Mouse (Mus musculus) lung, postnatal 0 days (tissue): ENCODE data around the gene Cdh10.

Experiments
- CTCF ChIP-seq: IDR thresholded peaks from 2 replicates; pipeline ENCODE4 v1.5.1; 2016; ENCODE audit warnings: antibody characterized with exemption, mild to moderate bottlenecking
- EP300 ChIP-seq: IDR thresholded peaks from 2 replicates; pipeline ENCODE4 v1.6.1; 2016; ENCODE audit warnings: antibody characterized with exemption, mild to moderate bottlenecking, control low read depth

DNA sequence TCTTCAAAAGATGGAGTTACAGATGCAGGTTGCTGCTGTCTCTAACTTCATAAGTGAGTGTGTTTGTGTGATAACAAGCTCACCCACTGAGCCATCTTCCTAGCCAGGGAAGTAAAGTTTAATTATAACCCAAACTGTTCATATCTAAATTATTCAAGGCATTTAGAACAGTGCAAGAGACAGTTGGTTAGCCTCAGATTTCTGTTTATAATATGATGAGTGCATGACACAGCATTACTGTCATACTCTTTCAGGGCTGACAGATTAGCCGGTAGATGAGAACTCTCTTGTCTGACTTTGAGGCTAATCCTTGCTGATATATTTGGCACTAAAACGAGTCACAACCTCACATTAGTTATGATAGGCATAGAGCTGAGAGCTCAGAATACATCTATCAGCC, 70.2 kb downstream of the Cdh10 start:
- no peak for TF ChIP-seq CTCF
- TF ChIP-seq EP300: no peak
